Mouse (Mus musculus) testis, adult 2 months (tissue): Measurements from ENCODE around the gene Maneal.

Source experiments
- CTCF ChIP-seq: fragments of 200-500 bp; IDR thresholded peaks from 2 replicates; pipeline ENCODE4 v1.5.1; 2012; ENCODE audit warnings: low read depth, mild to moderate bottlenecking, inconsistent platforms, low read length, moderate library complexity; ENCODE audit not compliant: control insufficient read depth, insufficient read depth, insufficient replicate concordance
- POLR2A ChIP-seq: fragments of 200-500 bp; IDR thresholded peaks from 2 replicates; pipeline ENCODE4 v1.6.1; 2012; ENCODE audit warnings: low read depth, mild to moderate bottlenecking, inconsistent platforms, low read length, moderate library complexity; ENCODE audit not compliant: control insufficient read depth

- no peak for TF ChIP-seq POLR2A
- no peak for TF ChIP-seq CTCF
Measured at GRCm38 (mm10) chr4:124808511-124808910, 53.5 kb downstream of the Maneal start.
